Mouse (Mus musculus): ENCODE measurements around the gene Ahcyl2.

Gene Ahcyl2

GRCm38 (mm10) chr6:29913673-29914072 lies 145.9 kb downstream of the Ahcyl2 start:
- DNase-seq (ENCODE audit: low spot score in 2 of 2): no peak

GRCm38 (mm10) chr6:29914136-29914535 lies 146.3 kb downstream of the Ahcyl2 start:
- no peak for DNase-seq (ENCODE audit: low spot score in 2 of 2)

GRCm38 (mm10) chr6:29915836-29916235 lies 148.0 kb downstream of the Ahcyl2 start:
- no peak for DNase-seq (ENCODE audit: low spot score in 2 of 2)

- DNase-seq (ENCODE audit: low spot score in 2 of 2): peak; percentile 84 to 93
Observed at GRCm38 (mm10) chr6:29916530-29917382, 148.9 kb downstream of the Ahcyl2 start, which contains the start of gene Strip2. TSS of gene Strip2 (plus strand) at chr6:29917012.

GRCm38 (mm10) chr6:29917383-29917720 lies 149.5 kb downstream of the Ahcyl2 start:
- no peak for DNase-seq (ENCODE audit: low spot score in 2 of 2)

GRCm38 (mm10) chr6:29917947-29918346 lies 150.1 kb downstream of the Ahcyl2 start:
- no peak for DNase-seq (ENCODE audit: low spot score in 2 of 2)

GRCm38 (mm10) chr6:29923501-29923900 lies 155.7 kb downstream of the Ahcyl2 start:
- no peak for DNase-seq (ENCODE audit: low spot score in 2 of 2)

- DNase-seq (ENCODE audit: low spot score in 2 of 2): no peak
Observed at GRCm38 (mm10) chr6:29925594-29926219, 157.9 kb downstream of the Ahcyl2 start.

GRCm38 (mm10) chr6:29930087-29930486 lies 162.3 kb downstream of the Ahcyl2 start:
- no peak for DNase-seq (ENCODE audit: low spot score in 2 of 2)

- DNase-seq (ENCODE audit: low spot score in 2 of 2): no peak
Observed at GRCm38 (mm10) chr6:29930665-29931064, 162.9 kb downstream of the Ahcyl2 start.

- DNase-seq (ENCODE audit: low spot score in 2 of 2): no peak
Observed at GRCm38 (mm10) chr6:29931181-29931580, 163.4 kb downstream of the Ahcyl2 start.

- DNase-seq (ENCODE audit: low spot score in 2 of 2): no peak
Observed at GRCm38 (mm10) chr6:29935741-29936140, 167.9 kb downstream of the Ahcyl2 start.

- DNase-seq (ENCODE audit: low spot score in 2 of 2): no peak
Observed at GRCm38 (mm10) chr6:29940428-29940827, 172.6 kb downstream of the Ahcyl2 start.

GRCm38 (mm10) chr6:29941036-29941435 lies 173.2 kb downstream of the Ahcyl2 start:
- no peak for DNase-seq (ENCODE audit: low spot score in 2 of 2)

GRCm38 (mm10) chr6:29944465-29944864 lies 176.7 kb downstream of the Ahcyl2 start:
- no peak for DNase-seq (ENCODE audit: low spot score in 2 of 2)

GRCm38 (mm10) chr6:29946568-29946967 lies 178.8 kb downstream of the Ahcyl2 start:
- no peak for DNase-seq (ENCODE audit: low spot score in 2 of 2)

- DNase-seq (ENCODE audit: low spot score in 2 of 2): no peak
Observed at GRCm38 (mm10) chr6:29947823-29948222, 180.0 kb downstream of the Ahcyl2 start.

GRCm38 (mm10) chr6:29956749-29957148 lies 188.9 kb downstream of the Ahcyl2 start:
- DNase-seq (ENCODE audit: low spot score in 2 of 2): no peak

GRCm38 (mm10) chr6:29958669-29959068 lies 190.9 kb downstream of the Ahcyl2 start:
- no peak for DNase-seq (ENCODE audit: low spot score in 2 of 2)

- no peak for DNase-seq (ENCODE audit: low spot score in 2 of 2)
Observed at GRCm38 (mm10) chr6:29961081-29961480, 193.3 kb downstream of the Ahcyl2 start.

Measured in urinary bladder, adult 18-20 months (tissue).